Mouse (Mus musculus): Measurements from ENCODE around the gene Gfra1. TPM values are rescaled to one million over a fixed set of nuclear protein-coding genes. Genes with fewer than 3 reads are reported as not detected.

Gene Gfra1
- total and polyA plus RNA-seq, 3 experiments: not detected

- no peaks in the 10 kb centered on the region for H3K9me3 ChIP-seq (replicated peaks; ENCODE audit: low read length)
- no peak overlapping the region for H3K4me3 ChIP-seq (replicated peaks in 1 of 3; ENCODE audit: low read depth in 2 of 3, low read length in 2 of 3, poor library complexity in 1 of 3)
- no peaks in the 10 kb centered on the region for H3K36me3 ChIP-seq (replicated peaks in 1 of 2; ENCODE audit: control insufficient read depth in 1 of 2, insufficient read depth in 1 of 2, low read length in 1 of 2)
- H3K4me1 ChIP-seq (ENCODE audit: control insufficient read depth in 1 of 2, insufficient read depth in 2 of 2): no peaks in the 10 kb centered on the region
- TF ChIP-seq BHLHE40 (IDR thresholded peaks at IDR 0.05; ENCODE audit: low read depth, low read length) (no peak), RCOR1 (conservative IDR thresholded peaks at IDR 0.05; ENCODE audit: low read depth, low read length) (no peak)
- no peak overlapping the region for H3K9ac ChIP-seq (ENCODE audit: insufficient read depth, low read depth)
- dilution Hi-C loops (cut with MboI; ENCODE audit: extremely low pct_ligation_motif_present, extremely low pct_unique_long_range_greater_than_20kb, low sequenced_read_pairs): no loop called here
- H3K79me2 ChIP-seq (replicated peaks; ENCODE audit: control insufficient read depth, extremely low read depth, insufficient read depth, poor library complexity, severe bottlenecking): no peaks in the 10 kb centered on the region
- H3K27ac ChIP-seq (ENCODE audit: insufficient read depth, low read depth): no peak overlapping the region
- H3K4me2 ChIP-seq (ENCODE audit: insufficient read depth, low read depth, poor library complexity, severe bottlenecking): no peak overlapping the region
- no peaks in the 10 kb centered on the region for H3K27me3 ChIP-seq (replicated peaks)
- in situ Hi-C loops (cut with MboI; ENCODE audit: low pct_ligation_motif_present, low pct_unique_long_range_greater_than_20kb, low sequenced_read_pairs): no loop called here
- no peak for DNase-seq (ENCODE audit: extremely low read depth)
Measured at GRCm38 (mm10) chr19:58217591-58217990, 238.1 kb downstream of the Gfra1 start.

DNA sequence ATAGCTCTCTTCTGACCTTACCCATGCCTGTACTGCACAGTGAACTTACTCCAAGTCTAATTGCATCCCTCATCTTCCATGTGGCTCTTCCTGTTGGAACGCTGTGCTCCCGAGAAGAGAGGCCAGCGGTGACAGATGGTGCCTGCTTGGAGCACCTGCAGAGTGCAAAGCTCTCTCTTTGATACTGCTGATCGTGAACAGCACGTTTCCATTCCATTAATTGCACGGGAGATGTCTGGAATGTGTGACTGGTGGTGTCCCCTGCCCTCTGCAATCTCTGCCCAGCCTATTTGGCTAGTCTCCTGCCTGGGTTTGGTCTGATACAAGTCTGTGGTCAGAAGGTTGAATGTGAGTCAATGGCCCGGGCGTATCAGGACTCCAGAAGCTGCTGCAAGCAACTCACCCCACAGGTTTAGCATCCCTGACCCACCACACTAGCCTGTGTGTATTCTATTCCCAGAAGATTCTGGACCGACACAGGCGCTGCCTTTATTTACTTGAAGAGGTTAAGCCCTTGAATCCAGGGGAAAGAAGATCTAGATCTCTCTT, 249.1 kb downstream of the Gfra1 start:
- H3K4me3 ChIP-seq (replicated peaks in 1 of 3; ENCODE audit: low read depth in 2 of 3, low read length in 2 of 3, poor library complexity in 1 of 3): no peak overlapping the region
- H3K4me1 ChIP-seq (ENCODE audit: control insufficient read depth in 1 of 2, insufficient read depth in 2 of 2): peaks cover 0 to 5% of the 10 kb centered on the region in 2 experiments; a peak in 2 of 4 replicates
- no peak overlapping the region for H3K27ac ChIP-seq (ENCODE audit: insufficient read depth, low read depth)
- no peaks in the 10 kb centered on the region for H3K9me3 ChIP-seq (replicated peaks; ENCODE audit: low read length)
- in situ Hi-C loops (cut with MboI; ENCODE audit: low pct_ligation_motif_present, low pct_unique_long_range_greater_than_20kb, low sequenced_read_pairs): no loop called here
- dilution Hi-C loops (cut with MboI; ENCODE audit: extremely low pct_ligation_motif_present, extremely low pct_unique_long_range_greater_than_20kb, low sequenced_read_pairs): no loop called here
- no peaks in the 10 kb centered on the region for H3K27me3 ChIP-seq (replicated peaks)
- no peak for DNase-seq (ENCODE audit: extremely low read depth)
- H3K79me2 ChIP-seq (replicated peaks; ENCODE audit: control insufficient read depth, extremely low read depth, insufficient read depth, poor library complexity, severe bottlenecking): no peaks in the 10 kb centered on the region
- no peak overlapping the region for H3K4me2 ChIP-seq (ENCODE audit: insufficient read depth, low read depth, poor library complexity, severe bottlenecking)
- TF ChIP-seq IRF4 (IDR thresholded peaks at IDR 0.05; ENCODE audit: low read depth, low read length) (no peak), TBP (conservative IDR thresholded peaks at IDR 0.05; ENCODE audit: low read depth, low read length) (no peak), HCFC1 (IDR thresholded peaks at IDR 0.05; ENCODE audit: low read depth, low read length) (no peak), E2F4 (IDR thresholded peaks at IDR 0.05; ENCODE audit: insufficient replicate concordance, low read depth, low read length) (no peak)
- no peak overlapping the region for H3K9ac ChIP-seq (ENCODE audit: insufficient read depth, low read depth)
- no peaks in the 10 kb centered on the region for H3K36me3 ChIP-seq (replicated peaks in 1 of 2; ENCODE audit: control insufficient read depth in 1 of 2, insufficient read depth in 1 of 2, low read length in 1 of 2)

GRCm38 (mm10) chr19:58205470-58205869, 250.2 kb downstream of the Gfra1 start:
- no peaks in the 10 kb centered on the region for H3K36me3 ChIP-seq (replicated peaks in 1 of 2; ENCODE audit: control insufficient read depth in 1 of 2, insufficient read depth in 1 of 2, low read length in 1 of 2)
- no peaks in the 10 kb centered on the region for H3K27me3 ChIP-seq (replicated peaks)
- no peaks in the 10 kb centered on the region for H3K9me3 ChIP-seq (replicated peaks; ENCODE audit: low read length)
- no peaks in the 10 kb centered on the region for H3K79me2 ChIP-seq (replicated peaks; ENCODE audit: control insufficient read depth, extremely low read depth, insufficient read depth, poor library complexity, severe bottlenecking)
- DNase-seq (ENCODE audit: extremely low read depth): no peak
- in situ Hi-C loops (cut with MboI; ENCODE audit: low pct_ligation_motif_present, low pct_unique_long_range_greater_than_20kb, low sequenced_read_pairs): no loop called here
- no peak for TF ChIP-seq PAX5 (IDR thresholded peaks at IDR 0.05; ENCODE audit: low read length)
- TF ChIP-seq E2F4 (IDR thresholded peaks at IDR 0.05; ENCODE audit: insufficient replicate concordance, low read depth, low read length): no peak
- TF ChIP-seq TCF12 (IDR thresholded peaks at IDR 0.05; ENCODE audit: low read depth, low read length): no peak
- no peak for TF ChIP-seq BHLHE40 (IDR thresholded peaks at IDR 0.05; ENCODE audit: low read depth, low read length)
- dilution Hi-C loops (cut with MboI; ENCODE audit: extremely low pct_ligation_motif_present, extremely low pct_unique_long_range_greater_than_20kb, low sequenced_read_pairs): no loop called here
- no peak overlapping the region for H3K27ac ChIP-seq (ENCODE audit: insufficient read depth, low read depth)
- H3K4me2 ChIP-seq (ENCODE audit: insufficient read depth, low read depth, poor library complexity, severe bottlenecking): no peak overlapping the region
- no peak overlapping the region for H3K4me3 ChIP-seq (replicated peaks in 1 of 3; ENCODE audit: low read depth in 2 of 3, low read length in 2 of 3, poor library complexity in 1 of 3)
- H3K9ac ChIP-seq (ENCODE audit: insufficient read depth, low read depth): no peak overlapping the region
- peaks cover 0 to 5% of the 10 kb centered on the region in 2 experiments; a peak in 2 of 4 replicates for H3K4me1 ChIP-seq (ENCODE audit: control insufficient read depth in 1 of 2, insufficient read depth in 2 of 2)
